Mouse (Mus musculus) lung, postnatal 0 days (tissue): ENCODE measurements around the gene Camkmt. TPM values are rescaled to one million over a fixed set of nuclear protein-coding genes. Genes with fewer than 3 reads are reported as not detected.

Source experiments
- ATAC-seq: fragments of 200-750 bp; cut with Nextera tagmentation; 2 replicates; pipeline ENCODE4 v1.8.0; 2017; ENCODE audit warnings: moderate library complexity
- DNase-seq: peaks from one replicate; pipeline ENCODE4 v3.0.0-alpha.2; 2016; ENCODE audit warnings: low spot score
- H3K27ac ChIP-seq: fragments of 300-500 bp; sonication (generic); 2 replicates; pipeline ENCODE4 v1.5.1; 2014; ENCODE audit warnings: antibody characterized with exemption, mild to moderate bottlenecking, low read length, mixed read lengths
- H3K27me3 ChIP-seq: fragments of 300-500 bp; sonication (generic); replicated peaks from 2 replicates; pipeline ENCODE4 v1.6.1; 2014; ENCODE audit warnings: low read length, mixed read lengths; ENCODE audit not compliant: insufficient read depth
- H3K36me3 ChIP-seq: fragments of 300-500 bp; sonication (generic); 2 replicates; pipeline ENCODE4 v1.6.1; 2014; ENCODE audit warnings: low read length, mixed read lengths; ENCODE audit not compliant: insufficient read depth
- H3K4me1 ChIP-seq: fragments of 300-500 bp; sonication (generic); 2 replicates; pipeline ENCODE4 v1.6.1; 2014; ENCODE audit warnings: antibody characterized with exemption, low read depth, low read length, mixed read lengths; ENCODE audit not compliant: insufficient read depth
- H3K4me2 ChIP-seq: fragments of 300-500 bp; sonication (generic); replicated peaks from 2 replicates; pipeline ENCODE4 v1.6.1; 2014; ENCODE audit warnings: low read depth, mild to moderate bottlenecking, low read length, moderate library complexity, mixed read lengths
- H3K4me3 ChIP-seq: fragments of 300-500 bp; sonication (generic); 2 replicates; pipeline ENCODE4 v1.5.1; 2014; ENCODE audit warnings: low read depth, low read length
- H3K9ac ChIP-seq: fragments of 300-500 bp; sonication (generic); replicated peaks from 2 replicates; pipeline ENCODE4 v1.6.1; 2014; ENCODE audit warnings: low read depth, mild to moderate bottlenecking
- H3K9me3 ChIP-seq: fragments of 300-500 bp; sonication (generic); 2 replicates; pipeline ENCODE4 v1.6.1; 2016; ENCODE audit warnings: low read length, mixed read lengths
- CTCF ChIP-seq: IDR thresholded peaks from 2 replicates; pipeline ENCODE4 v1.5.1; 2016; ENCODE audit warnings: antibody characterized with exemption, mild to moderate bottlenecking
- EP300 ChIP-seq: IDR thresholded peaks from 2 replicates; pipeline ENCODE4 v1.6.1; 2016; ENCODE audit warnings: antibody characterized with exemption, mild to moderate bottlenecking, control low read depth
- WGBS: fragments of 180-500 bp; shearing (Covaris S2); extraction: QIAGEN DNeasy Blood & Tissue Kit; methylation state at CpG from one replicate; pipeline ENCODE4 v1.1.7; 2014; 5-methylcytosine and 5-hydroxymethylcytosine counted together
- polyA plus RNA-seq: library from polyadenylated mRNA; unstranded; fragments of >200 nt; fragmentation: Nextera tagmentation; extraction: Ambion mirVana; gene quantifications from 2 replicates; pipeline ENCODE4 v1.2.1, GENCODE M21; 2015

Camkmt gene
- polyA plus RNA-seq, 1 experiment from 2014 or later, result 3.2 TPM

DNA sequence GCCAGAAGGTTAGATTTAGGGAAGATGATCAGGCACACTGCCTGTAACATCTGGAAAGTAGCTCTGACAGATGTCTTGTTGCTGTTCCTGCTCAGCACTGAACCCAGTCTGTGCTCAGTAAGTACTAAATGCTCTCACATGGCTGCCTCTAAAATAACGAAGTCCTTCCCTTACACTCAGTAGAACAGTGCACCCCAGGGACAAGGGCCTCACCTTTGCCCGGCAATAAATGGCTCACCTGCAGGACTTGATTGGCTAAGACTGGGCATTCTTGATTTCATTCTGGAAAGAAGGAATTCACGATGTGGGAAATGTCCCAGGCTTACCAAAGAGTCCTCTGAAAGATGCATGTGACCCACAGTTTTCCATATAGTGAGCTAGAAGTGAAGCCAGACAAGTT is 51.3 kb downstream of the Camkmt start:
- Histone ChIP-seq H3K27ac (no peak overlapping the region), H3K36me3 (no peaks in the 10 kb centered on the region), H3K4me2 (no peak overlapping the region), H3K27me3 (no peaks in the 10 kb centered on the region), H3K9me3 (no peaks in the 10 kb centered on the region), H3K4me3 (no peak overlapping the region), H3K9ac (no peak overlapping the region), H3K4me1 (no peaks in the 10 kb centered on the region)
- TF ChIP-seq CTCF (no peak), EP300 (no peak)
- no peak for ATAC-seq
- DNase-seq, result no peak
- 79% methylated on average over 3 of the region's 3 CpGs for WGBS

- no peak for TF ChIP-seq CTCF
- TF ChIP-seq EP300, result no peak
Measured at GRCm38 (mm10) chr17:85142495-85143111, 52.3 kb downstream of the Camkmt start.

GRCm38 (mm10) chr17:85144141-85144540 is 53.8 kb downstream of the Camkmt start:
- H3K4me2 ChIP-seq, result no peak overlapping the region
- no peaks in the 10 kb centered on the region for H3K27me3 ChIP-seq
- no peak overlapping the region for H3K27ac ChIP-seq
- no peak overlapping the region for H3K9ac ChIP-seq
- H3K9me3 ChIP-seq, result no peaks in the 10 kb centered on the region
- ATAC-seq (no peak), DNase-seq (no peak)
- no peaks in the 10 kb centered on the region for H3K4me1 ChIP-seq
- WGBS, result 69% methylated on average over 6 of the region's 6 CpGs
- H3K4me3 ChIP-seq, result no peak overlapping the region
- no peaks in the 10 kb centered on the region for H3K36me3 ChIP-seq
- TF ChIP-seq CTCF, result no peak

More at GRCm38 (mm10) chr17:85142495-85143111, 52.3 kb downstream of the Camkmt start:
- Histone ChIP-seq H3K9ac (no peak overlapping the region), H3K4me3 (no peak overlapping the region), H3K36me3 (no peaks in the 10 kb centered on the region), H3K27me3 (no peaks in the 10 kb centered on the region), H3K4me1 (no peaks in the 10 kb centered on the region), H3K9me3 (no peaks in the 10 kb centered on the region), H3K4me2 (no peak overlapping the region), H3K27ac (no peak overlapping the region)
- DNase-seq (no peak), ATAC-seq (no peak)
- 49% methylated on average over 5 of the region's 5 CpGs for WGBS

DNA sequence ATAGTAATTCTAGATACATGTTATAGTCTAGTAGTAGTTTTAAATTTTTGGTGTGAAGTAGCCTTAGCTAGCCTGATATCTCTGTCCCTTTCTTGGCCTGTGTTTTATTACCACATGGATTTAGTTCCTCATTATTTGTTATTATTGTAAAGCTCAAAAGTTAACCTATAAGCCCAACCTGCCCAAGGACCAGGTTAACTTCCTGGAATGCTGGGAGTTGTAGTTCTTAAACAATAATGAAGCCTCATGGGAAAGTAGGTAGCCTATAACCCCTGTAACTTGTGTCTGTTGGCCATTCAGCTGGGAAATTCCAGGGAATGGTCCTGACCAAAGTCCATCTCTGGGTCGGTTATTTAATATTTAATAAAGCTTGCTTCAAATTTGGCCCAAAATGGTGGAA is 58.0 kb downstream of the Camkmt start:
- no peak for ATAC-seq
- H3K9me3 ChIP-seq, result no peaks in the 10 kb centered on the region
- TF ChIP-seq CTCF, result no peak
- TF ChIP-seq EP300, result no peak
- no peak overlapping the region for H3K4me3 ChIP-seq
- H3K27ac ChIP-seq, result no peak overlapping the region
- H3K4me2 ChIP-seq, result no peak overlapping the region
- no peaks in the 10 kb centered on the region for H3K36me3 ChIP-seq
- no peaks in the 10 kb centered on the region for H3K27me3 ChIP-seq
- 81% methylated on average over 1 of the region's 1 CpGs for WGBS
- H3K4me1 ChIP-seq, result no peaks in the 10 kb centered on the region
- H3K9ac ChIP-seq, result no peak overlapping the region
- DNase-seq, result no peak

- Histone ChIP-seq H3K36me3 (no peaks in the 10 kb centered on the region), H3K9ac (no peak overlapping the region), H3K9me3 (no peaks in the 10 kb centered on the region), H3K27me3 (no peaks in the 10 kb centered on the region), H3K4me3 (no peak overlapping the region), H3K4me2 (no peak overlapping the region), H3K27ac (no peak overlapping the region), H3K4me1 (no peaks in the 10 kb centered on the region)
- DNase-seq, result no peak
- TF ChIP-seq CTCF (no peak), EP300 (no peak)
- ATAC-seq, result no peak
- 33% methylated on average over 3 of the region's 3 CpGs for WGBS
Measured at GRCm38 (mm10) chr17:85149211-85149738, 58.9 kb downstream of the Camkmt start.

- H3K9ac ChIP-seq, result no peak overlapping the region
- H3K9me3 ChIP-seq, result no peaks in the 10 kb centered on the region
- ATAC-seq (no peak), DNase-seq (no peak)
- 0 out of 2 replicates have a peak, but pooled peaks cover 3% of the 10 kb centered on the region for H3K4me1 ChIP-seq
- no peaks in the 10 kb centered on the region for H3K36me3 ChIP-seq
- TF ChIP-seq EP300 (no peak), CTCF (no peak)
- 48% methylated on average over 8 of the region's 8 CpGs for WGBS
- no peak overlapping the region for H3K27ac ChIP-seq
- H3K4me2 ChIP-seq, result no peak overlapping the region
- no peaks in the 10 kb centered on the region for H3K27me3 ChIP-seq
- no peak overlapping the region for H3K4me3 ChIP-seq
Measured at GRCm38 (mm10) chr17:85151264-85151663, 60.9 kb downstream of the Camkmt start.
